Mouse (Mus musculus): ENCODE measurements around the gene Aldh1a1.

- TF ChIP-seq FLI1 (IDR thresholded peaks at IDR 0.05; ENCODE audit: low read length) (no peak), GATA1 (IDR thresholded peaks at IDR 0.05; ENCODE audit: borderline replicate concordance, low read length) (no peak)
Measured at GRCm38 (mm10) chr19:20505359-20505758, 12.8 kb downstream of the Aldh1a1 start.
